Mouse (Mus musculus): ENCODE data around the gene Klhl25. TPM values are rescaled to one million over a fixed set of nuclear protein-coding genes. Genes with fewer than 3 reads are reported as not detected.
"Not testable (repeated sequence)": the region's sequence is repeated elsewhere in the genome, so short reads cannot be mapped to it uniquely, and the experiment has no call there.

Klhl25 gene
- polyA plus RNA-seq, 1 experiment from 2014 or later: 26.5 TPM

DNA sequence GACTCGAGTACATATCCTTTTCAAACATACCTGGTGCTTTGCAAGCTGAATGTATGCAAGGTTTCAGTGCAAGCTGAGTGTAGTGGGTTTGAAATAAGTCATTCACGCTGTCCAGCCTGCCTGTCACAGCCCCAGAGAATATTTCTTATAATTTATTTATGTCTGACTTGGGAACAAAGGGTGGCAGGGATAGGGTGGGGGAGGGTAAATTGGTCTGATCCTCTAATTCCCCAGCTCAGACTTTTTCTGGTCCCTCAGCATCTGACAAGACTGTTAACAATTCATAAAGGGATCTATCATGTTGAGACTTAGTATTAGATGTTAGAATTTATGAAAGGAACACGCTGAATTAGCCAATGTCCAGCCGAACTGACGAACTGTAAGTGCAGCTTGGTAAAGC lies 48.9 kb downstream of the Klhl25 start:
- no peaks in the 10 kb centered on the region for H3K4me1 ChIP-seq
- no peaks in the 10 kb centered on the region for H3K27me3 ChIP-seq (ENCODE audit: low read depth, poor library complexity, severe bottlenecking)
- DNase-seq (ENCODE audit: low spot score): no peak
- no peak overlapping the region for H3K27ac ChIP-seq
- no peak overlapping the region for H3K4me3 ChIP-seq
- WGBS: 87% methylated on average over 5 of the region's 5 CpGs
- H3K9me3 ChIP-seq (replicated peaks): no peaks in the 10 kb centered on the region
- H3K36me3 ChIP-seq: no peaks in the 10 kb centered on the region

DNA sequence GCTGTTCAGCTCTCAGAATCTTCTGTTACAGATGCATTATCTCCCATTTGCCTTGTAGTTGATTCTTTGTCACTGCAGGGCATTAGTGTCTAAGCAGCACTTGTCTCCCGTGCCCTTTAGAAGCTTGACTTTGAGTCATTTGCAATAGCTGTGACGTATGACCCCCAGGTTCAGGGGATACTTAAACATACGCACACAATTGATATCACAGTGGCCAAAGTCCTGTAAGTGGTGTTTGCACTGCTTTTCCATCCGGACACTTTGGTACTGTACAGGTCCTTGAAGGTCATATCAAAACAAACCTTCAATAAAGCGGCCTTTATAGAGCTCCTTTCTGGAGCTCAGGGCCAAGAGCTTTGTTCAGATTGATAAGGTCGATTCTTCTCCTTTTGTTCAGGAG lies 51.0 kb downstream of the Klhl25 start:
- H3K4me1 ChIP-seq: no peaks in the 10 kb centered on the region
- H3K36me3 ChIP-seq: no peaks in the 10 kb centered on the region
- no peak overlapping the region for H3K4me3 ChIP-seq
- no peak overlapping the region for H3K27ac ChIP-seq
- no peaks in the 10 kb centered on the region for H3K27me3 ChIP-seq (ENCODE audit: low read depth, poor library complexity, severe bottlenecking)
- no peaks in the 10 kb centered on the region for H3K9me3 ChIP-seq (replicated peaks)
- no peak for DNase-seq (ENCODE audit: low spot score)
- whole genome bisulfite sequencing: 83% methylated on average over 6 of the region's 6 CpGs

DNA sequence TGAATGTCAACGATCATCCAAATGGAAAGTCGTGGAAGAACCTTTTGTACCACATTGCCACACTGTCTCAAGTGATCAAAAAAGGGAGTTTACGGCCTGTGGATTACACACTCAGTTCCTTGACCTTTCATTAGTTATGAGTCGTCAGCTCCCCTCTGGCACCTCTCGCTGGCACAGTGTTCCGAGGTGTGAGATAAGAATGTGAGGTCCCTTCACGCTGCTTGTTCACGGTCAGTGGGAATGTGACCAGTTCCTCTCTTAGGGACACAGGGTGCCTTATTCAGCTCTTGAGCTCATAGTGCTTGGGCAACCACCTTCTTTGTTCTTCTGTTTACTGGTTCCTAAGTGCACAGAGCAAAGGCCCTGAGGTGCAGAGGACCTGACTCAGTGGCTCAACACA lies 51.4 kb downstream of the Klhl25 start:
- Histone ChIP-seq H3K27me3 (ENCODE audit: low read depth, poor library complexity, severe bottlenecking) (no peaks in the 10 kb centered on the region), H3K27ac (no peak overlapping the region), H3K36me3 (no peaks in the 10 kb centered on the region), H3K4me3 (no peak overlapping the region), H3K9me3 (replicated peaks) (no peaks in the 10 kb centered on the region), H3K4me1 (no peaks in the 10 kb centered on the region)
- 76% methylated on average over 8 of the region's 8 CpGs for WGBS
- DNase-seq (ENCODE audit: low spot score): no peak

DNA sequence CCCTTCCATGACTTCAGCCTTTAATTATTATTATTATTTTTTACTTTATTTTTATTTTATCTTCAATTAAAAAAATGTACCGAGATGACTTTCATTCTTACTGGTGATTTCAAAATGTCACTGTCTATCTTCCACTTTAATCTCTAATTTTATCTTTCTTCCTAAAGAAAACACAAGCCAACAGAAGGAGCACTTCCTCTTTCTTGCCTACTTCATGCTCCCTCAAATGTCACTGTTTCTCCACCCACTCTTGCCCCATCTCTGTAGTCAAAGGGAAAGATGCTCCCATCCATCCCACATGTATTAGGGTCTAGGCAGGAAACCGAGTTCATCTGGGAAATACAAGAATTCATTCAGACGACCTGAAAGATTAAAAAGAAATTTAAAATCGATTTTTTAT lies 51.8 kb downstream of the Klhl25 start:
- no peak for DNase-seq (ENCODE audit: low spot score)
- 85% methylated on average over 4 of the region's 4 CpGs for WGBS
- H3K4me3 ChIP-seq: no peak overlapping the region
- peaks cover 3% of the 10 kb centered on the region; the same call in 1 of the 2 replicates for H3K4me1 ChIP-seq
- H3K9me3 ChIP-seq (replicated peaks): no peaks in the 10 kb centered on the region
- H3K36me3 ChIP-seq: no peaks in the 10 kb centered on the region
- no peak overlapping the region for H3K27ac ChIP-seq
- H3K27me3 ChIP-seq (ENCODE audit: low read depth, poor library complexity, severe bottlenecking): no peaks in the 10 kb centered on the region

DNA sequence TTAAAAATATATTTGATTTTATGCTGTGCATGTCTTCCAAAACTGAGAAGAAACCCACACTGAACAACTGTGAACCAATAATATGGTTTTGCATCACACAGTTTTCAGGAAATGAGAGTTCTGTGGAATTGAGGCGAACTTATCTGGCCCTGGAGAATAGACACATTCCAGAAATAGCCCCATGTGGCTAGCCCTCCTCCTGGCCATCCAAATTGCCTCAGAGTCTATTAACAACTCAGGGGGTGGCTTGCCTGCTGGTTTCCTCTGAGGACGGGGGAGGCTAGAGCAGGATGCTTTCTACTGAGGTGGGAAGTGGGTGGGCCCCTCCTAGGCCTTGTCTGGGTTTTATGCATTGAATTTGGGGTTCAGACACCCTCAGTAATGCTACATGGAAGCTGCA lies 57.0 kb downstream of the Klhl25 start:
- 45% methylated on average over 2 of the region's 2 CpGs for WGBS
- DNase-seq (ENCODE audit: low spot score): no peak
- Histone ChIP-seq H3K27me3 (ENCODE audit: low read depth, poor library complexity, severe bottlenecking) (no peaks in the 10 kb centered on the region), H3K4me1 (peaks cover 8% of the 10 kb centered on the region; the same call in 1 of the 2 replicates), H3K9me3 (replicated peaks) (no peaks in the 10 kb centered on the region), H3K4me3 (no peak overlapping the region), H3K27ac (no peak overlapping the region), H3K36me3 (no peaks in the 10 kb centered on the region)

DNA sequence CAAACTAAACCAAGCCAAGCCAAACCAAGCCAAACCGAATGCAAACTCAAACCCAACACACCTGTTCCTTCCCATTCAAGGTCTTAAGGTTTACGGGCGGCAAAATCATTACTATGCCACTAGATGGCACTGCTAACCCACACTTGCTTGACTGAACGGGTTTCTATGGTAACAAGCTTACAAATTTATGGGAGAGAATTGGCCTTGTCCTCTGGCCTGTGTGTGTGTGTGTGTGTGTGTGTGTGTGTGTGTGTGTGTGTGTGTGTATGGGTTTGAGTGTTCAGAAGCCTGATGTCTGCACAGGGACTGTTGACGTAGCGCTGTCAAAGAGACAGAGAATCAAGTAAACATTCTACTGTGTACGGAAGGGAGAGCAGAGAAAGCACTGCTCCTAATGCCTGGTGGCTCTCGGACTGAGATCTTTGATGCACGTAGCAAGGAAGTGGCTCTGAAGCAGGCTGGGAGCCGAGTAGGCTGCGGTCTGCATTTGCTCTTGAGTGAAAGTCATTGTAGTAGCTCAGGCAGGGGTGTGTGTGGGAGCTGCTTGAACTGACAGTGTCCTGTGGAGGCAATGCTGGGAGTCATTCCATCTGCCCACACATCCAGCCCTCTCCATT lies 62.0 kb downstream of the Klhl25 start:
- Histone ChIP-seq H3K27me3 (ENCODE audit: low read depth, poor library complexity, severe bottlenecking) (no peaks in the 10 kb centered on the region), H3K4me1 (peaks cover 7% of the 10 kb centered on the region; the same call in 1 of the 2 replicates), H3K27ac (no peak overlapping the region), H3K4me3 (peak overlapping the region; percentile 32), H3K36me3 (no peaks in the 10 kb centered on the region), H3K9me3 (replicated peaks) (no peaks in the 10 kb centered on the region)
- peak; percentile 76 for DNase-seq (ENCODE audit: low spot score)
- 17% methylated on average over 11 of the region's 11 CpGs for WGBS

DNA sequence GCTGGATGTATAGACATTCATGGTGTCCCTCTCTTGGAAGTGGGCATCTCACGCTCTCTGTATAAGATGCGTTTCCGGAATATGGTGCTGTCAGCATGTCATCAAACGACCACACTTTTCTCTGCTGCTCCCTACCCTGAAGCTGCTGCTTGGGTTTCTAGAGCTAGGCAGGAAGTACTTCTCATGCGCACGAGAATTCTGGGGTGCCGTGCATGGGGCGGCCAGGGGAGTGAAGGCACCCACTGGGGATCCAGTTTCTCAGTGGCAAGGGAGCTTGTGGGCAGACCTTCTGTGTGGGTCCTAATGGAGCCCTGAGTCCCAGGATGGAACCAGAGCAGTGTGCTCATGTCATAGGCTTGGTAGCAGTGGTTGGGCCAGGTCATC lies 62.5 kb downstream of the Klhl25 start:
- no peaks in the 10 kb centered on the region for H3K27me3 ChIP-seq (ENCODE audit: low read depth, poor library complexity, severe bottlenecking)
- 87% methylated on average over 8 of the region's 8 CpGs for WGBS
- no peaks in the 10 kb centered on the region for H3K36me3 ChIP-seq
- H3K27ac ChIP-seq: no peak overlapping the region
- no peak for DNase-seq (ENCODE audit: low spot score)
- H3K9me3 ChIP-seq (replicated peaks): no peaks in the 10 kb centered on the region
- peaks cover 5% of the 10 kb centered on the region; the same call in 1 of the 2 replicates for H3K4me1 ChIP-seq
- no peak overlapping the region for H3K4me3 ChIP-seq

DNA sequence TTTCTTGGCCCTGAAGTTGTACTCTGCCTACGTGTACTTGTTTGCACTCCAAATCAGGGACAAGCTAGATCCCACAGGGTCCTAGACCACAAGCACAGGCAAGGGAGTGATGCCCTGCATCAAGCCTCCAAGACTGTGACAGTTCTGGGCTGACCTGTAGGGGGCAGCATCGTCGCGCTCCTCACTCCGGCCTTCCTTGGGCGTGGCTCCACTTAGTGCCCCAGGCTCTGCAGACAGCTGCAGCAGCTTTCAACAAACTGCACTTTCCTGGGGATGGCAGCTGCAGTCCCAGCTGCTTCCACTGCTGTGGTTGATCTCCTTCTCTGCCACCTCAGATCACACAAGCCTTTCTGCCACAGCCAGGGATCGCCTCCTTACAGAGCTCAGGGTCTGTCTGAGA lies 65.8 kb downstream of the Klhl25 start:
- no peak overlapping the region for H3K27ac ChIP-seq
- no peak overlapping the region for H3K4me3 ChIP-seq
- 3% methylated on average over 7 of the region's 7 CpGs for WGBS

GRCm38 (mm10) chr7:75915550-75915949 lies 67.4 kb downstream of the Klhl25 start:
- H3K4me1 ChIP-seq; H3K27ac ChIP-seq; H3K27me3 ChIP-seq (ENCODE audit: low read depth, poor library complexity, severe bottlenecking); H3K4me3 ChIP-seq; H3K36me3 ChIP-seq; DNase-seq (ENCODE audit: low spot score); H3K9me3 ChIP-seq (replicated peaks): not testable (repeated sequence)
- 82% methylated on average over 3 of the region's 3 CpGs for WGBS

More for the DNA sequence above, 65.8 kb downstream of the Klhl25 start:
- Histone ChIP-seq H3K27me3 (ENCODE audit: low read depth, poor library complexity, severe bottlenecking) (no peaks in the 10 kb centered on the region), H3K36me3 (no peaks in the 10 kb centered on the region), H3K9me3 (replicated peaks) (no peaks in the 10 kb centered on the region), H3K4me1 (peaks cover 5% of the 10 kb centered on the region; the same call in 1 of the 2 replicates)
- DNase-seq (ENCODE audit: low spot score): peak; percentile 91

DNA sequence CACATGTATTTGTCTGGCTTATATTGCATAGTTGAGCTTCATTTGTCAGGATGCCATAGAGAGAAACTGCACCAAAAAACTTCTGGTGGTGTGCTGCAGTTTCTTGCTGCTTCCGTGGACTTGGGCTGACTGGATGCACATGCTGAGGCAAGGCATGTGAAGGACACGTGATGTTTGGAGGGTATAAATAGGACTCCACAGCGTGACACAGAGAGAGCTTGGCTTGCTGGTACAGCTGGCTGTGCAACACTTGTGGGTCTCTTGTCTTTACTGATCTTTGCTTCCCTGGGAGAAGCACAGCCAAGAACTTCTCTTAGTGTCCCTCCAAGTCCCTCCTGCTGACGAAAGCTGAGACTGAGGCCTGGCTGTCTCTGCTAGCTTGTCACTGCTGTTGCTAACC lies 69.6 kb downstream of the Klhl25 start:
- no peak for DNase-seq (ENCODE audit: low spot score)
- WGBS: 88% methylated on average over 4 of the region's 4 CpGs
- Histone ChIP-seq H3K9me3 (replicated peaks) (no peaks in the 10 kb centered on the region), H3K4me1 (no peaks in the 10 kb centered on the region), H3K4me3 (no peak overlapping the region), H3K36me3 (no peaks in the 10 kb centered on the region), H3K27ac (no peak overlapping the region), H3K27me3 (ENCODE audit: low read depth, poor library complexity, severe bottlenecking) (no peaks in the 10 kb centered on the region)

DNA sequence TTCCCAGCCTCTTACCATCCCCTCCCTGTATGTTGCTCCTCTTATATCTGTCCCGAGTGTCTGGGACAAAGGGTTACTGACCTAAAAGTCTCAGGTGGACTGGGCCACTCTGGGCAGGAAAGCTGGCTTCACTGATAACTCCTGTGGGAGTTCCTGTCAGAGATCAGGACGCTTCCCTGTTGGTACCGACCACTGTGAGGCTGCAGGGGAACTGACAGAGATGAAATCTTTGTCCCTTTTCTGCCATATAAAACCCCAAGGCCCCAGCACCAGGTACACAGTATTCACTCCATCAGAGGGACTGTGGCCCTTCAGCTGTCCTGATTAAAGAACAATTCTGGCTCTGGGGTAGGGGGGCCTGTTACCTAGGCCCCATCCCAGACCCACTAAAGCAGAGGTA lies 71.6 kb downstream of the Klhl25 start:
- not testable (repeated sequence) for H3K4me3 ChIP-seq; H3K36me3 ChIP-seq; H3K4me1 ChIP-seq; H3K27me3 ChIP-seq (ENCODE audit: low read depth, poor library complexity, severe bottlenecking); H3K9me3 ChIP-seq (replicated peaks); DNase-seq (ENCODE audit: low spot score); H3K27ac ChIP-seq
- WGBS: 76% methylated on average over 3 of the region's 3 CpGs

Data from limb, embryonic 10.5 days (tissue).